Mouse (Mus musculus) liver, adult 2 months (tissue): ENCODE data around the gene Slc9a3r2.

Experiments
- CTCF ChIP-seq: fragments of 200-500 bp; IDR thresholded peaks from 2 replicates; pipeline ENCODE4 v1.5.1; 2011; ENCODE audit warnings: low read depth, low read length, control low read depth
- POLR2A ChIP-seq: fragments of 200-500 bp; IDR thresholded peaks from 2 replicates; pipeline ENCODE4 v1.6.1; 2011; ENCODE audit warnings: low read length, control low read depth; ENCODE audit not compliant: insufficient read depth; ENCODE audit errors: extremely low read depth

GRCm38 (mm10) chr17:24669545-24670245, 19.6 kb upstream of the Slc9a3r2 start, which contains the start of gene Zfp598:
- TF ChIP-seq POLR2A (peak; percentile 43; the same call in 1 of the 2 replicates), CTCF (peak; percentile 16; the same call in 1 of the 2 replicates)
